Mouse (Mus musculus) CH12.LX (cell line): ENCODE results near the gene Pacsin1.

ENCODE experiments used
- CTCF ChIP-seq, 2 experiments: IDR thresholded peaks in 1 of 2; conservative IDR thresholded peaks in 1 of 2; 2 replicates each; pipeline ENCODE4 v1.5.1; 2011 to 2012; ENCODE audit warnings: low read depth in 2 of 2, low read length in 2 of 2, improper control_type of control experiment in 1 of 2, inconsistent platforms in 1 of 2, mild to moderate bottlenecking in 1 of 2, moderate library complexity in 1 of 2
- MAX ChIP-seq: IDR thresholded peaks from 2 replicates; pipeline ENCODE4 v1.6.1; 2011; ENCODE audit warnings: low read length, improper control_type of control experiment
- POLR2A ChIP-seq: IDR thresholded peaks from 2 replicates; pipeline ENCODE4 v1.6.1; 2011; ENCODE audit warnings: low read depth, mild to moderate bottlenecking, improper control_type of control experiment, low read length

DNA sequence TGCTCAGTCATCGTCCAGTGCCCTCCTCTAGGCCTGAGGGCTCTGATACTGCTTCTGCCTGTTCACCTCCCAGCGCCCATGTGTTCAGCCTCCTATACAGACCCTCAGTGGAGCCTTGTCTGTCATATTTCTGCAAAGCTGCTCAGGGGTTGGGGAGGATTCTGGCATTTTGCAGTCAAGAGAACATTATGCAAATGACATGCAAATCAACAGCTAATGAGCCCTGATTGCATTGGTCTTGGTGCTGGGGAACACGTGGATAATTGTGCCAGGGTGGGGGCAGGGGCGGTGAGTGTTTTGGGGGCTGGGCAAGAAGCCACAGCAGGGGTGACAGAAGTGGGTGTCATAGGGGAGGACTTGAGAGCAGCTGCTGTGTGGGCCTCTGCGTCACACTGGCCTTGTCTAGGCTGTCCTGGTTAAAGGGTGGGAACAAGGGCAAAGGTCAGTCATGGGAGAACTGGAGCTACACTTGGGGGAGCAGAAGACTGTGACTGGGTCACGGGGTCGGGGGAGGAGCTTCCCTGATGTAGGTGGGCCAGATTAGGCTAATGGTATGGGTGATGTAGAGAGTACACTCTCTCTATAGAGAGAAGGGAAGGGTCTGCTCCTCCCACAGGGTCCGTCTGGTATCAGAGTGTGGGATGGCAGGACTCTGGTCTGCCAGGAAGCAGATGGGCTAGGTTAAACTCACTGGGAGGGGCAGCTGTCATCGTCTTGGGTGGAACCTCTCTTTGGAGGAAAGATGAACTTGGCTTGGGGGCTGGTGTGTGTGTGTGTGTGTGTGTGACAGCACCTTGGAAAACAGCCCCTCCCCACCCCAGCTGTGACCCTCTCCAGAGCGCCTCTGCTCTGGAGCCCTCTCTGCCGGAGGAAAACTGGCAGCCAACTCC, 23.9 kb downstream of the Pacsin1 start:
- TF ChIP-seq MAX (no peak; the same call in 1 of the 2 replicates), POLR2A (no peak), CTCF (conservative IDR thresholded peaks at IDR 0.05 in 1 of 2, IDR thresholded peaks at IDR 0.05 in 1 of 2; ENCODE audit: low read depth in 2 of 2, low read length in 2 of 2) (no peak)
